Mouse (Mus musculus): Measurements from ENCODE around the gene Lrrn4cl.

GRCm38 (mm10) chr19:8841012-8841411, 9.6 kb upstream of the Lrrn4cl start:
- TF ChIP-seq CTCF (IDR thresholded peaks at IDR 0.05; ENCODE audit: low read depth) (no peak), EP300 (IDR thresholded peaks at IDR 0.05; ENCODE audit: low read depth) (no peak)

Data from heart, postnatal 0 days (tissue).